Mouse (Mus musculus): Measurements from ENCODE around the gene Clec2h.
"Not testable (repeated sequence)": the region's sequence is repeated elsewhere in the genome, so short reads cannot be mapped to it uniquely, and the experiment has no call there.

Gene Clec2h

DNA sequence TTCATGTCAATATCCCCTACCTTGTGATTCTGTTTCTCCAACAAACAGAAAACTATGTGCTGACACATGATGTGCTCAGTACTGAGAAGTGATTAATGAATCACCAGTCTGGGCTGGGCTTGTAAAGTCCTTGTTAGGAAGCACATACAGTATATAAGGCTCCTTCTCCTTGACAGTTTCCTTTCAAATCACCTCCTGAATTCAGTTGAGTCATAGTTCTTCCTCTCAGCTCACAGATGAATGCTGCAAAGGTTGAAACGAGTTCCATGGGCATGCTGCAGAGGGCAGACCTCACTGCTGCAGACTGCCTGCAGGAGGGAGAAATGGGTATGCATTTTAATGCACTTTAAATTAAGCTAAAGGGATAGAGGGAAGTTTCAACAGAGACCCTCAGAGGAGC lies at the start of gene Clec2h:
Gene Clec2h, plus strand, starts transcription at position 180 of the 400 bp plus-strand sequence.
- in situ Hi-C loops (cut with MboI; ENCODE audit: low pct_unique_long_range_greater_than_20kb in 1 of 2, low sequenced_read_pairs in 2 of 2, unreplicated experiment in 1 of 2): no loop called here

DNA sequence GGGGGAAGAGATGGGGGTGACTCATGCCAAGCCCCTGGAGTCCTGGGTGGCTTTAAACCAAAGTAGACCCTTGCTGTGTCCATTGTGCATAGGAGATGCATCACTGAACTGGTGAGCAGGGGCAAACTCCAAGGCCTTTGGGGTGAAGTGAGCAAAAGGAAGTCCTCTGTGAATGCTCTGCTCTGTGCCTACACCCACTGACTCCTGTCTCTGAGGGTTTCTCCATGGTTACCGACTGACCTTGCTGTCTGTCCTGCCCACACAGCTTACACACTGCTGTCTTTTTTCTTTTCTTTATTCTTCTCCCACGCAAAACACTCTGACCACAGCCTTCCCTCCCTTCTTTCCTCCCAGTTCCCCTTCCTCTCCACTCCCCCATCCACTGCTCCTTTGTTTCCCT lies 39.5 kb upstream of the Clec2h start:
- in situ Hi-C loops (cut with MboI; ENCODE audit: low pct_unique_long_range_greater_than_20kb in 1 of 2, low sequenced_read_pairs in 2 of 2, unreplicated experiment in 1 of 2): loop anchor here in 1 of 2 experiments (25.0 kb wide), 1 partner anchor 615 kb away; no protein-coding TSS in a partner anchor

DNA sequence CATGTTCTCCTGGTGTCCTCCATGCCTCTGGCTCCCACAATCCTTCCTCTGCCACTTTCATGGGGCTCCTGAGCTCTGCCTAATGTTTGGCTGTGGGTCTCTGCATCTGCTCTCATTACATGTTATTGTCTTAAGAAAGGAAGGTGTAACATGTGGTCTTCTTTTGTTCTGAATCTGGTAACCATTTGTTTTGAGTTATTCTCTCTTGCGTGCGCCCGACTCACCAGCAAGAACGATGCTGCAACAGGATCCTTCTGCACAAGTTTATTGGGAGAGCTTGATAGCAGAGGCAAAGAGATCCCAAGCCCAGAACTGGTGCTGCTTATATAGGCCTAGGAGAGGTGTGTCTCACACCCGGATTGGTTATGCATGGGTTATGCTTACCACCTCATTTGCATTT lies 38.8 kb upstream of the Clec2h start, which contains the start of gene Klrb1a:
Gene Klrb1a, minus strand, starts transcription at position 101 of the 400 bp plus-strand sequence.
- in situ Hi-C loops (cut with MboI; ENCODE audit: low pct_unique_long_range_greater_than_20kb in 1 of 2, low sequenced_read_pairs in 2 of 2, unreplicated experiment in 1 of 2): loop anchor here in 1 of 2 experiments (25.0 kb wide), 1 partner anchor 614 kb away; no protein-coding TSS in a partner anchor

DNA sequence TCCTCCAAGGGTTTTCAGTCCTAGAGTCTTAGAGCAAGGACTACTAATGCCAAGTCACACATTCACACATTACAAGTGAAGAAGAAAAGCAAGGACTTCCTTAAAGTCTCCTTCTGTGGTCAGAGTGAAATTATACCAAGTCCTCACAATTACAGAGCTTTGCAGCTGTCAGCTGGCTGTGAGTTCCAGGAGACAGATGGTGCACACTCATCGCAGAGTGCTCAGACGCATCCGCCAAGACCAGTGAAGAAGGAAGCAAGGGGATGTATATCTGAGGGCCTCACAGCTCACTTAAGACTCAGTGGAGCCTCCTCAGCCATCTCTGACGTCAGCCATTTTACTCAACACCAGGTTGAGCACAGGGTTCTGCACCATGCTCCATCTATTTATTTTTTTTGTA lies 37.8 kb upstream of the Clec2h start:
- in situ Hi-C loops (cut with MboI; ENCODE audit: low pct_unique_long_range_greater_than_20kb in 1 of 2, low sequenced_read_pairs in 2 of 2, unreplicated experiment in 1 of 2): loop anchor here in 1 of 2 experiments (25.0 kb wide), 1 partner anchor 613 kb away; no protein-coding TSS in a partner anchor

DNA sequence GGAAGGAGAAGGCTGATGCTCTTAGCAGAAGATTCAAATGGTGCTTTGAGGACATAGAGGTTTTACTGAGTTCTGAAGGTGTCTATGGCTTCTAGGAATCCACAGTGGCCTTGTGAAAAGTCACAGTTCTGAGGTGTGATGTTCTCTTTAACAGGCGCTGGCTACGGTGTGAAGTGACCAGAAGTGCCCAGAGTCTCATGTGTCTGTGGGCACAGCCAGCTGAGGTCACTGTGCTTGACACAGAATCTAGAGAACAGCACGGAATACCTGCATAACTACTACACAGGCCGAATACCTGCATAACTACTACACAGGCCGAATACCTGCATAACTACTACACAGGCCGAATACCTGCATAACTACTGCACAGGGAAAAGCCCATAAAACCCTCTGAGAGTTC lies 36.9 kb upstream of the Clec2h start:
- in situ Hi-C loops (cut with MboI; ENCODE audit: low pct_unique_long_range_greater_than_20kb in 1 of 2, low sequenced_read_pairs in 2 of 2, unreplicated experiment in 1 of 2): loop anchor here (5.0 kb wide), 2 partner anchors 127 to 167 kb away; no protein-coding TSS in a partner anchor

DNA sequence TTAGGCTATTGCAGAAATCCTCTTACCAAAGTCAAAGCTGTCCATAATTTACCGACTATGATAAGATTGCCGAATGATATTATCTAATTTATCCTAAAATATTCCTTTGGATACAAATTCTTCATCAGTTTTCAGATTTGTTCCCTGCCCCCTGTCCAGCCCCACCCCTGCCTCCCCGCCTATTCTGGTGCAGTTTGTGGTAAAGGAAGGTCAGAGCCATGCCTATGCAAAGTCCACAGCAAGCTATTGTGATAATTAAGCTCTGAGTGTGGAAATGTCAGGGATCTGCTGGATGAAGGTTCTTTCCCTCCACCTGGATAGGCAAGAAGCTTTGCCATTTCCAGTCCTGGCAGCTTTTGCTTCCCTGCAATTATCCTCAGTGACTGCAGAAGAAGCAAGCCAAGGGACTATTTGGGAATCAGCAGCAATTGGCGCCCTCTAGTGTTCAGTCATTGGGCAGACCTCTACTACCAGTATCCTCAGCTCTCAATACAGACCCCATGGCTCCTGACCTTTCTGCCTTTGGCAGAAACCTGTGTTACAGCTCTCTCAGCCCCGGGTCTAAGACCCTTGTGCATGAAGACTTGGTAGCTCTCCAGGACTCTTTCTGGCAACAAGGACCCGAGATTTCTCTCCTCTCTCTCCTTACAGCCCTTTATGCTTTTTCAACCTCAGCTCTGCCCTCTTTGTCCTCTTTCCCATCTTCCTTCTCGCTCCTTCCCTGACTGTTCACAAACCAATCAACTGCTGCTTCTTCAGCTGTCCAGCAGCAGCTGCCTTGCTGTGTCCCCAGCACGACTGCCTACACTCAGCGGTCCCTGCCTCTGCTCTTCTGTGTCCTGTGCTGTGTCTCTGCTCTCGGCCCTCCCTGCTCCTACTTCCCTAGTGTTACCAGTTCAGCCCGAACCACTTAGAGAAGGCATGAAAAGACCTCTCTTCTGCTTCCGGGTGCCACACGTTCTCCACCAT lies 32.1 kb upstream of the Clec2h start:
- in situ Hi-C loops (cut with MboI; ENCODE audit: low pct_unique_long_range_greater_than_20kb in 1 of 2, low sequenced_read_pairs in 2 of 2, unreplicated experiment in 1 of 2): loop anchor here (5.0 kb wide), 2 partner anchors 122 to 162 kb away; no protein-coding TSS in a partner anchor

DNA sequence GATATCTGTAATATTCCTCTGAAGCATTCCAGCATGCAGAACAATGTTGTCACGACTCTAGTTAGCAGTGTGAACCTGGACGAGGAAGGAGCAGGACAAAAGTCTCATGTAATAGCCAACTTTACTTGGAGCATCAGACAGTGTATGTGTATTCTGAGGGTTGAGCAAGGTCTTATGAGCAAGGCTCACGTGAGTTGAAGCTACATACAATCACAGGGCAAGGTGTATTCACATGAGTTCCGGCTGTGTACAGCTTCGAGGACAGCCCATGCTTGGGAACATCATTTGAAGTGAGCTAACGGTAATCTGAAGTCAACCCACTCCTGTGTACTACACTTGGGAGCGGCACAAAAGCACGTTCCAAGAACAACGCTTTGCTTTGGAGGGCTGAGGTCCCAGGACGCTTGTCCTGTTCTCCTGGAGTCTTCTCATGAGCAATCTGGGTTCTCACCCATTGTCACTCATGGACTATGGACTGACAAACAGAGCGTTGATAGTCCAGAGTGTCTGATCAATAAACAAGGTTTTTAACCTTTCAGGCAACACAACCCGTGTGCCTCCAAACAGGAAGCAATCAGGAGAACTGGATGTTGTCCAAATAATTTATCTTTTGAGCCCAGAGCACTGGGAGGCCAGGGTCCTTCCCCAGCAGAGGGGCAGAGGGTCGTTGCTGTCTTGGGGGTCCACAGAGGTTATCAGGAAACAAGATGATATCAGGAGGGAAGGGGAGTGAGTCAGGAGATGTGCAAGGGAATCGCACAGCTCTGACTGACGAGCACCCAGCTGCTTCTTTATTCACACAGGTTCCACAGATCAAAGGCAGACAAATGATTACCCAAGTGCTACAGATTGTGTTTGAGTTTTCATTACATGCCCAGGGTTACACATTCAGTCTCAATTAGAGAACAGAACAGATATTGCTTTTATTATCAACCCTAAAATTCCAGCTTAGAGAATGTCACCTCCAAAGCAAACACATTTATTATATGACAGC lies 31.0 kb upstream of the Clec2h start:
- in situ Hi-C loops (cut with MboI; ENCODE audit: low pct_unique_long_range_greater_than_20kb in 1 of 2, low sequenced_read_pairs in 2 of 2, unreplicated experiment in 1 of 2): not testable (repeated sequence)

DNA sequence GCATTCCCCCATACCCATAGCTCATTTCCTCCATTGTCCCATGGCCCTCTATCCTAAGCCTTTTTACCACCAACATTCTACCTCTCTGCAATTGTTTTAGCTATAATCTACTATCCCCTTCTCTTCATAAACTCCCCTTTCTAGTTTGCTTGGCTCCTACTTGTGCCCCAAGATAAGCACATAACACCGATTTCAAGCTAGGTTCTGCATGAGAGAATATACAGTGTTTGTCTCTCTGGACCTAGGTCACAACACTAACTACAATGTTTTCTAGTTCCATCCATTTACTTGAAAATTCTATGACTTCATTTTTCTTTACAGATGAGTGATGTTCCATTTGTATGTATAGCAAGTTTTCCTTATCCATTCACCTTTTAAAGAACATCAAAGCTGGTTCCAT lies 21.5 kb upstream of the Clec2h start:
- in situ Hi-C loops (cut with MboI; ENCODE audit: low pct_unique_long_range_greater_than_20kb in 1 of 2, low sequenced_read_pairs in 2 of 2, unreplicated experiment in 1 of 2): no loop called here

DNA sequence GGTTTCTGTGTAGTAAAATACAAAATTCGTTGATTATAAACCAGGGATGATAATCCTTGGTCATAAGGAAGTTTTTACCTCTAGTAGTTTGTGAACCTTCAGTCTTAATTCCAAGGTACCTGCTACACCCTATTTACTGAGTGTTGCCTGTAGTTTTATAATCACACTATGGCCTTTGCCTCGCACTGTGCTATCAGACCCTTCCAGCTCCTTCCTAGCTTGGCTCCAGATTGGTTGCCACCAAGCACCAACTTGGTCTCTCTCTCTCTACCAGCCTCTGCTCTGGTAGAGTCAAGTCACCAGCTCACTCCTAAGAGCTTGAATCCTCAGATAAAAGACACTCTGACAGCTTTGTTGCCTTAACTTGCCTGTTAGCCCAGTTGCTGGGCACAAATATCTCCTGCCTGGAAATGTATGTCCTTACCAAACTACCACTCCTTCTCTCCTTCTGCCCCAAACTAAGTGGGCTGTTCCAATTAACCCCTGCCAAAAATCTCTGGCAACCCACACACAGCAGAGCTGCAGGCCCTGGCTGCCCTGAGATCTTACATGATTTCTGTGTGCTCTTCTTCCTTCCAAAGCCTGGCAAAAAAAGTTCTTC lies 21.0 kb upstream of the Clec2h start:
- in situ Hi-C loops (cut with MboI; ENCODE audit: low pct_unique_long_range_greater_than_20kb in 1 of 2, low sequenced_read_pairs in 2 of 2, unreplicated experiment in 1 of 2): no loop called here

DNA sequence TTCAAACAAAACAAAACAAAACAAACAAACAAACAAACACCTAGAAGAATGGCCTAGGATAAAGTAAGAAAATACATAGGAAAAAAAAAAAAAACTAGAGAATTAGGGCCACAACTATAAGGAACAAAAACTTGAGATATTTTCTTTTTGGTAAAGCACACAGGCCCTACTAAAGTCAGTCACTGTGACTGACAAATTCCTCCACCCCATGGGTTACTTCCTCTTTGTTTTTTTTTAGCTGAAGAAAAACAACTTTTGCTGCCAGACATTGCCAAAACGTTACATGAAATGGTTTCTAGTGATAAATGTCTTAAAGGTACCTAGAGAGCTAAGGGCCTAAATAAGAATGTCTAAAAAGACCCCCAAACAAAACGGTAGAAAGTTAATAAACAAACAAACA lies 18.2 kb upstream of the Clec2h start:
- in situ Hi-C loops (cut with MboI; ENCODE audit: low pct_unique_long_range_greater_than_20kb in 1 of 2, low sequenced_read_pairs in 2 of 2, unreplicated experiment in 1 of 2): no loop called here

DNA sequence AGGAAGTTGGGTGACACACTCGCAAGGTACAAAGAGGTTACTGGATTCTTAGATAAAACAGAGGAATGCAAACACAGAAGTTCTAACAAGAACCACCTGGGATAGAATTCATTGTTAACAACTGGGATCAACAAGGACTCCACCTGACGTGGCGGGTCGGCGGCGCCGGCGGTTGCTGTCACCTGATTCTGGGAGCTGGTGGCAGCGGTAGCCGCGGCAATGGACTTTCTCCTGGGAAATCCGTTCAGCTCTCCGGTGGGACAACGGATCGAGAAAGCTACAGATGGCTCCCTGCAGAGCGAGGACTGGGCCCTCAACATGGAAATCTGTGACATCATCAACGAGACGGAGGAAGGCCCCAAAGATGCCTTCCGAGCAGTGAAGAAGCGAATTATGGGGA lies 17.5 kb upstream of the Clec2h start:
- in situ Hi-C loops (cut with MboI; ENCODE audit: low pct_unique_long_range_greater_than_20kb in 1 of 2, low sequenced_read_pairs in 2 of 2, unreplicated experiment in 1 of 2): not testable (repeated sequence)

DNA sequence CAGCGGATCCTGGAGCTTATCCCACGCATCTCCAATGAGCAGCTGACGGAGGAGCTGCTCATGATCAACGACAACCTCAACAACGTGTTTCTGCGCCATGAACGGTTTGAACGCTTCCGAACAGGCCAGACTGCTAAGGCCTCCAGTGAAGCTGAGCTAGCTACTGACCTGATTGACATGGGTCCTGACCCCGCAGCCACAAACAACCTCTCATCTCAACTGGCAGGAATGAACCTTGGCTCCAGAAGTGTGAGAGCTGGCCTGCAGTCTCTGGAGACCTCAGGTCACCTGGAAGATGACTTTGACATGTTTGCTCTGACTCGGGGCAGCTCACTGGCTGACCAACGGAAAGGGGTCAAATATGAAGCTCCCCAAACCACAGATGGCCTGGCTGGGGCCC lies 16.5 kb upstream of the Clec2h start:
- in situ Hi-C loops (cut with MboI; ENCODE audit: low pct_unique_long_range_greater_than_20kb in 1 of 2, low sequenced_read_pairs in 2 of 2, unreplicated experiment in 1 of 2): not testable (repeated sequence)

DNA sequence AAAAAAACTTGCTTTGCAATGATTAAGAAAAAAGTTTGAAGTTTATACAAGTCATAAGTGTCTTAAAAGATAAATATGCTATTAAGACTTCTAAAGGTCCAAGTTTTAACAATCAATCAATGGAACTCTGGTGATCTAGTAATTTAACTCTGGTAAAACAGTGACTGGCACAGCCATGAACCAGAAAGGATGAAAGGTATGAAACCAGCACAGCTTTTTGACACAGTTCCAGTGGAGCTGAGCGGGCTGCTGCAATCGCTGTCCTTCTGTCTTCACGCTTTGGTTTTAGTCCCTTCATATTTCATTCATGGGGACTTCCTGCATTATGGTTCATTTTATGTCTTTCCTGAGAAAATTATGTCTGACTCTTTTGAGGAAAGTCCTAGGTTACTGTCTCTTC lies 12.5 kb upstream of the Clec2h start:
- in situ Hi-C loops (cut with MboI; ENCODE audit: low pct_unique_long_range_greater_than_20kb in 1 of 2, low sequenced_read_pairs in 2 of 2, unreplicated experiment in 1 of 2): no loop called here

DNA sequence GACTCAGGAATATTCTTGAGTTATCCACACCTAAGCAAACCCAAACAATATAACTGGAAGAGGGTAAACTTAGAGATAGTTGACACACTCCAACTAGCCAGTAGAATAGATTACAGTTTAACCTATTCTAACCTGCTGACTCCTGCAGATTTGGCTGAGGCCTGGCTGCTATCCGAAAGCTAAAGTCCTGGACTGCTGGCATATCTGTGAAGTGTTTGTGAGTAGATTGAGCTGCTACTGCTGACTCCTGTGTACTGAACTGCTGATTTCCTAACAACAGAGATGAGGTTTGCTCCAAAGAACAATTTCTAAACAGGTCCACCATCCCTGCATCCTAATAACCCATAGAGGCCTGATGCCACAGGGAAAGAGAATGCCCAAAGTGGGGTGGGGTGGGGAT lies 12.0 kb upstream of the Clec2h start:
- in situ Hi-C loops (cut with MboI; ENCODE audit: low pct_unique_long_range_greater_than_20kb in 1 of 2, low sequenced_read_pairs in 2 of 2, unreplicated experiment in 1 of 2): no loop called here

DNA sequence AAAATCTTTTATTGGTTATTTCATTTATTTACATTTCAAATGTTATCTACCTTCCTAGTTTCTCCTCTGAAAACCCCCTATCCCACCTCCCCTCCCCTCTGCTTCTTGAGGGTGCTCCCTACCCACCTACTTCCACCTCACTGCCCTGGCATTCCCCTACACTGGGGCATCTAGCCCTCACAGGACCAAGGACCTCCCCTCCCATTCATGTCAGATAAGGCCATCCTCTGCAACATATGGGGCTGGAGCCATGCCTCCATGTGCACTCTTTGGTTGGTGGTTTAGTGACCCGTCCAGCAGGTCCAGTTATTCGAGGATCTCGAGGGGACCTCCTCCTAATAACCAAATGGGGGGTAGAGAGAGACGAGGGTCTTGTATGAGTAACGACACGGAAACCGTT lies 11.4 kb upstream of the Clec2h start:
- in situ Hi-C loops (cut with MboI; ENCODE audit: low pct_unique_long_range_greater_than_20kb in 1 of 2, low sequenced_read_pairs in 2 of 2, unreplicated experiment in 1 of 2): not testable (repeated sequence)

DNA sequence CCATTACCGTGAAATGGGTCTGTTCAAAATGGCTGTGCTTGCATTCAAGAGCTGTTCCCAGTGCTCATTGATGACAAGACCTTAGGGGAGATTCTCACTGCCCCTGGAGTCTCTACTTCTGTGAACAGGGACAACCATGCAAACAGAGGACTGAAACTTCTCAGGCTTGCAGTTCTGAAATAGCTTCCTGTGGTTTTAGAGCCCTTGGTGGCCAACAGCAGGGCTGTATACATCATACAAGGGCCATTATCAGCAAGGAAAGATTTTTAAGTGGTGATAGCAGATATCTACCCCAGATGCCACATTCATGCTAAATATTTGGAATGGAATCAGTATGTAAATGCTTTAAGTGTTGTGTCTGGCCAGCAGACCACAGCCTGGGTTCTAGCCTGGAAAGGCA lies 9.2 kb upstream of the Clec2h start:
- in situ Hi-C loops (cut with MboI; ENCODE audit: low pct_unique_long_range_greater_than_20kb in 1 of 2, low sequenced_read_pairs in 2 of 2, unreplicated experiment in 1 of 2): no loop called here

DNA sequence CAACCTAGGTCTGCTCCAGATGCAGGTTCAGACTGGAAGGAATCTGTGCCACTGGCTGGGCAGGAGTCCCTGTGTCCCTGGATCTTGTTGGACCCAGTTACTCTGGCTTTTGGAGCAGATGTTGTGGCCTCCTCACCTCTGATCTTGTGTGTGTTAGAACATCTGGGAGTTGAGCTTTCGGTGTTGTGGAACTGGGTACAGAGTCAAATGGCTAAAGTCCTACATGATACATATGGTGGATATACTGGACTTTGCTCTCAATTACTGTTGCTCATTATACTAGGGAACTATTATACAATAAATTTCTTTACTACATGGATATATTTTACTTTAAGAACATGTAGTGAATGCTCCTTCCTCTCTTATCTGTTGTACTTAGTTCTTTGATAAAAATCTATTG lies 936 bp upstream of the Clec2h start:
- in situ Hi-C loops (cut with MboI; ENCODE audit: low pct_unique_long_range_greater_than_20kb in 1 of 2, low sequenced_read_pairs in 2 of 2, unreplicated experiment in 1 of 2): no loop called here

DNA sequence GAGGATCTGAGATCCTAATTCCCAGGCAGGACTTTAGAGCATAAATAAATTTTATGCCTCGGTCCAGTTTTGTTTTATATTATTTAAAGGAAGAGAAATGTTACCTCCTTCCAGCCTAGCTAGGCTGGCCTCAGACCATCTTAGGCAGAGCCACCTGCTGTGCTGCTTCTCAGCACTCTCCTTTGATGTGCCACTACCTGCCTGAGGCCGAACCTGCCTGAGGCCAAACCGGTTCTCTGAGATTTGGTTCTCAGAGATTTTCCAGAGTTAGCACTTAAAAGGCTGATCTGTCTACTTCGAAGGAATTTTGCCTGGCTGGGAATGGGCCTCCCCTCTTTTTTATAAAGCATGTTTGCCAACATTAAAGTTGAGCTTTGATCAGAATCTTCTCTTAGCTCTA lies 7.8 kb downstream of the Clec2h start:
- in situ Hi-C loops (cut with MboI; ENCODE audit: low pct_unique_long_range_greater_than_20kb in 1 of 2, low sequenced_read_pairs in 2 of 2, unreplicated experiment in 1 of 2): no loop called here
